Mouse (Mus musculus) brain, embryonic 14.5 days (tissue): Measurements from ENCODE around the gene Capn5.

Experiments
- CTCF ChIP-seq: fragments of 200-500 bp; IDR thresholded peaks from 2 replicates; pipeline ENCODE4 v1.5.1; 2012; ENCODE audit warnings: inconsistent platforms, mild to moderate bottlenecking, moderate library complexity, borderline replicate concordance; ENCODE audit not compliant: insufficient read depth, insufficient read length; ENCODE audit errors: extremely low read depth
- POLR2A ChIP-seq: fragments of 200-500 bp; IDR thresholded peaks from 2 replicates; pipeline ENCODE4 v1.6.1; 2012; ENCODE audit warnings: mild to moderate bottlenecking, inconsistent platforms, borderline replicate concordance; ENCODE audit not compliant: poor library complexity, insufficient read depth, insufficient read length, severe bottlenecking; ENCODE audit errors: extremely low read depth

GRCm38 (mm10) chr7:98149802-98150201, 28.3 kb downstream of the Capn5 start:
- TF ChIP-seq CTCF (no peak), POLR2A (no peak)
